Mouse (Mus musculus) thymus, postnatal 36 days (tissue): ENCODE measurements around the gene Mthfd1l.

ENCODE experiments used
- DNase-seq, 2 experiments: peaks; one replicate each; pipeline ENCODE4 v3.0.0; 2022; ENCODE audit warnings: mixed read lengths in 2 of 2

Mthfd1l gene

DNA sequence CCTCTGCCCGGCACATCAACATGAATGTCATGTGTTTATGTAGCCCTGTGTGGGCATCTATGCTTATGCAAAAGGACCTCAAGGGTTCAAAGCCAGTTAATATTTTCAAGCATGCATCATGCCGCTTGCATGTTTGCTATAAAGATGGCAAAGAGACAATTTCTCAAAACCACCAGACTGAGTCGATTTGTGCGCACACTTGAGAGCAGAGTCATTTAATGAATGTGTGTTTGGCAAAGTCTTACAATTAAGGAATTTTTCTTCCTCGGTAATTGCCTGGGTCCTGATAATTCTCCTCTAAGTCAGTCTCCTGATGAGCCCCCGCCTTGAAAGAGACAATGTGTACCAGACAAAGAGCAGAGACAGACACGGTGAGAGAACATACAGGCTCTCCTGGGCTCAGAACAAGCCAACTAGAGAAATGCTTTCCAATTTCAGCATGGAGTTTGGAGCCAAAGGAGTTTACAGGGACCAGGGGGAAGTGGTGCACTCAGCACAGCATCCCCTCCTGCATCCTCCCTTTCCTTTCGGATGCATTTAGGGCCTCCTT, 186.7 kb downstream of the Mthfd1l start:
- DNase-seq = no peak

DNA sequence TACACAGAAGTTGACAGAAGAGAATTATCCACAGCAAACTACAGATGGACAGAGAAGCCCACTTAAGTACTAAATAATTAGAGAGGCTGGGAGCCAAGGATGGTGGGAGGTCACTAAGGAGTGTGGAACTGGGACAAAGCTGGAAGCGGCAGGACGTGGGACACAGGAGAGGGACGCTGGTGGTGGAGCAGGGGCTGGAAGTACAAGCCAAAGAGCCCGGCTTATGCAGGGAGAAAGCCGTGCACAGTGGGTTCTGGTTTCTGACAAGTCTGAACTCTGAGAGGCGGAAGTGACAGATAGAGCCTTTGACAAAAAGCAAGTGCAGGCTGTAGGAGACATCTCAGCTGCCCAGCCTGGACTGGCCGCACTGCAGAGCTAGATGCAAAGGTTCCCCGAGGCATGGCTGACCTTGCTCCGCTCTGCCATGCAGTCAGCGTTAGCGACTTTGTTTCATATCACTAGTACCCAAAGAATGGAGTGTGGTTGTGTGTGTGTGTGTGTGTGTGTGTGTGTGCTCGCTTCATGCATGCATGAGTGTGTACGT, 187.4 kb downstream of the Mthfd1l start:
- no peak for DNase-seq

DNA sequence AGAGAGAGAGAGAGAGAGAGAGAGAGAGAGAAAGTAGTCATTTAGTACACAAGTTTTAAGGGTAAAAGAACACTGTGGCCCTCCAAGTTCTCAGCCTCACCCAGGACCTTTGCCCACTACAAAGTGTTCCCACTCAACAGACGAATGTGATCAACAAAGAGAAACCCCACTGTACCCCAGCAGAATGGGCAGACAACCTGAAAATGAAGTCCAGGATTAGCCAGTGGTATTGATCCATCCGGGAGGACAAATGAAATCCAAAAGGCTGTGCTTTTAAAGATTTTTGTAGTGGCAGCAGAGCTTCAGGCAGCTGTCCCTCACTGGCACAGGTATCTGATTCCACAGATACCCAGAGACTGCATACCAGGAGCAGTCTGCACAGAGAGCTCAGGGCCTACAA, 189.1 kb downstream of the Mthfd1l start:
- DNase-seq = no peak

DNA sequence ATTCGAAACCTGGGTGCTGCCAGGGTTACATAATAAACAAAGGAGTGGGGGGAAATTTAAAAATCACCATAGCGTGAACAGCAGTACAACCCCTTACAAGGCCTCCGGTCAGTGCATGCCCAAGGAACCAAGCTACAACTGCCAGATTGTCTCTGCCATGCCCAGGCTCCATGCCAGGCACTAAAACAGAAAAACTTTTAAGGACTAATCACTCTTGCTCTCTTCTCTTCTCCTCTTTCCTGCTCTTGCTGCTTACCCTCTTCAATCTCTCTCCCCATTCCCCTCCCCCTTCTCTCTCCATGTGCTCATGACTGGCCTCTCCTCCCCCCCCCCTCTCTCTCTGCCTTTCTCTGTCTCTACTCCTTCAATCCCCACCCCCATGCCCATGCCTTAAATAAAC, 190.1 kb downstream of the Mthfd1l start:
- DNase-seq = no peak

DNA sequence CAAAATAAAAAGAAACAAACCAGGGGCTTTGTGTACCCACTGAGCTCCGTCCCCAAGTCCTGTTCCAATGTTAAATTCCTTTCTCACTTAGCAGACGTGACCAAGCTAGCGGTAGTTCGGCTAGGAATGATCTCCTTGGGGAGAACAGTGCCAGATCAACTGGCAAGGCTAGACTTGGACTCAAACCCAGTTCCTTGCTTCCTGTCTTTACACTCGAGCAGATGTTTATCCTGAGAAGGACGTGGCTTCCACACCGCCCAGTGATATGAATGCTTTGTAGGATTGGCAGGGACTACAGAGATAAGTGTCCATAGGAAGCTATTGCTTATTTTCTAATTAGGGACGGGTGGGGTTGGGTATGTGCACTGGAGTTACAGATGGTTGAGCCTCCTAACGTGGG, 191.8 kb downstream of the Mthfd1l start:
- no peak for DNase-seq

DNA sequence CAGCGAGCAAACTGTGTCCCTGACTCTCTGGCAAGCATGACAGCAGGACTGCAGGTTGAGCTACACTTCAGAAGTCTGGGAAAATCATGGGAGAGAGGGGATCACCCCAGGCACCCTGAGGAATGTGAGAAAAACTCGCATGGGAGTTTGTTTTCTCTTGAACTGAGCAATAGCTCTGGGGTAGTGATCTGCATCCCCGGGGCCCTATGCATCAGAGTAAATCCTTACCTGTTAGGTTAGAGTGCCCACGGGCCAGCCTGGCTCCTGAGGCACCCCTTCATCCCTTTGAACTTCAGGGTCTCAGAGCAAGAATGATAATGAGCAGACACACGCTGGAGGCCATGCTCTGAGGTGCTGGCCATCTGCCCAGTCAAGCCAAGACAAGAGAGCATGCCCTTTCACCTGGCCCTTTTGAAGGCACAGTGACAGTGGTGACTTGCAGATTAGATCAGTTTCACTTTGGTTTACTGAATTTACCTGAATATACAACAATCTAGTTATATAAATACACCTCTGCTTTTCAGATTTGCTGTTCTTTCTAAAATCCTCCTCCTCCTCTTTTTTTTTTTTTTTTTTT, 195.4 kb downstream of the Mthfd1l start:
- DNase-seq = no peak

DNA sequence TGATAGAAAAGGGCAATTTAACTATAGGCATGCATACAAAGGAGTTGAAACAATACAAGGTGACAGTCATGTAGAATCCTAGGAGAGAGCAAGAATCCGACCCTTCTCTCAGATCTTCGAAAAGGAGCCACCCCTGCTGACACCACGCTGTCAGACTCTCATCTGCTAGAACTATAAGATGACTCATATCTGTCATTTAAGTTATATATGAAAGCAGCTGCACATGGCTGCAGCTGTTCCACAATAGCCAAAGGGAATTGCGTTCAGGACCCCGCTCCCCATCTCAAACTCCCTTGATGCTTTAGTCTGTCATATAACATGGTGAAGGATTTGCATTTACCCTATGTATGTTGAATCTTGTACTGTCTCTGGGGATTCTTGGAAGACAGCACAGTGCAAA, 201.3 kb downstream of the Mthfd1l start:
- DNase-seq = no peak

DNA sequence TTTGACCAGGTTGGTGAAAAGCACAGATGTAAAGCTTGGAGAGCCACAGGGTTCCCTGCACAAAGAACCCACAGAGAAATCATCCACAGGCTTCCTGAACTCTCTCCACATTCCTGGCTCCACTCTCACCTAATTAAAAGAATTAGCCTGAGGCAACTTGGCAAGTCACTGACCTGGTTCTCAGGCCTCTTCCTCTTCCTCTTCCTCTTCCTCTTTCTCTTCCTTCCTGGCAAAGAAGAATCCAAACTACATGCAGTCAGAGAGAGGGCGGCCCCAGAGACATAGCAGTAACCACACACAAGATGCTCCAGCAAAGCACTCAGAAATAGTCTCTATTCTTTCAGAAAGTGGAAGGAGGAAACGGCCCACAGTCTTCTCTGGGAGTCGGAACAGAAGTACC, 201.8 kb downstream of the Mthfd1l start:
- DNase-seq = no peak

DNA sequence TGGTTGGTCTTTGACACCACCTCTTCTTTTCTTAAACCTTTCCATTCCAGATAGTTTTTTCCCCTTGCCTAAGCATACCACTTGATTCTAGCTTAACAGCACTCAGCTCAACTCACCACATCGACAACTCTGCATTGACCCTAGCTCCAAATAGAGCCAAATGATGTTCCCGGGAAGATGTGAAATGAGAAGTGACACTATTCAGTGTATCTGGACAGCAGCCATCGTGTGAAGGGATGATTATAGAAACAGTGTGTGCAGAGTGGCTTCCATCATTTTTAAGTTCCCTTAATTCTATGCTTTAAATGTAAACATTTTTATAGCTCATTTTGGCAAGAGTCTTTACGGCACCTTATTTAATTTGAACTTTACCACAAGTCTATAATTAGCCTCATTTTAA, 204.4 kb downstream of the Mthfd1l start:
- no peak for DNase-seq

DNA sequence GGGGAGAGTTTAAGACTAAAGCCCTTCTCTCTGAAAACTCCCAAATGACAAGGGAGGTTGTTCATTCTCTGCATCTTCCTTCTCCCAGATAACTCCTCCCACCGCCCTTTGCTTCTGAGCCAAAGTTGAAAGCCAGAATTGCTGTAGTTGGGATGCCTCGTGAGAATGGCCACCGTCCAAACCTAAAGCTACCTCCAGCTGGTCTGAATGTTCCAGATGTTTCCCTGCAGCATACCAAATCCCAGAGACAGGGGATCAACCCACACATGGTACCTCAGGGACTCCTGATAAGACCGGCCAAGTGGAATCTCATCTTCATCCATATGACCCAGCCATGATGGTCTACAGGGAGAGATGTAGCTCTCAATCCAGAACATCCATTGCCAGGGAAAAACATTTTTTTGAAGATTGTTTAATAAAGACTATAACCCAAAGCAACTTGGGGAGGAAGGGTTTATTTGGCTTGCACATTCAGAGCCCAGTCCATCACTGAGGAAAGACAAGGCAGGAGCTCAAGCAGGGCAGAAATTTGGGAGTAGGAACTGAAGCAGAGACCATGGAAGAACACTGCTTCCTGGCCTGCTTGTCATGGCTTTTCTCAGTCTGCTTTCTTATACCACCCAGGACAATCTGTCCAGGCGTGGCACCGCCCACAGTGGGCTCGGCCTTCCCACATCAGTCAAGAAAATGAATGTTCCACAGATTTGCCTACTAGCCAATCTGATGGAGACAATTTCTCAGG, 206.3 kb downstream of the Mthfd1l start:
- DNase-seq = no peak

DNA sequence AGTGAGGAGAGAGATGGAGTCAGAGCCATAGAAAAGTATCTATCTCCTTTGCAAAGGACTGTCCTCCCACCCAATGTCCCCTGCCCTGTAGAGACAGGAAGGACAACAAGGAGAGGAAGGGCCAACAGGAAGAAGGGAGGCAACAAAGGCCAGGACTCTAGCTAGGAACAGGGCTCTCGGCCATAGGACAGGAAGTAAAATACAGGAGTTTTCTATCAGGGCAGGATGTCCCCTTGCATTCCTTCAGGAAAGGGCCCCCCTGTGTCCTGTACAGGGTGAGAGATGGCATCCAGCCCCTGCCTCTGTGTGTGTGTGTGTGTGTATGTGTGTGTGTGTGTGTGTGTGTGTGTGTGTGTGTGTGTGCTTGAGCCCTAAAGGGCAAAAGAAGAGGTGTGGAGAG, 209.0 kb downstream of the Mthfd1l start:
- no peak for DNase-seq

DNA sequence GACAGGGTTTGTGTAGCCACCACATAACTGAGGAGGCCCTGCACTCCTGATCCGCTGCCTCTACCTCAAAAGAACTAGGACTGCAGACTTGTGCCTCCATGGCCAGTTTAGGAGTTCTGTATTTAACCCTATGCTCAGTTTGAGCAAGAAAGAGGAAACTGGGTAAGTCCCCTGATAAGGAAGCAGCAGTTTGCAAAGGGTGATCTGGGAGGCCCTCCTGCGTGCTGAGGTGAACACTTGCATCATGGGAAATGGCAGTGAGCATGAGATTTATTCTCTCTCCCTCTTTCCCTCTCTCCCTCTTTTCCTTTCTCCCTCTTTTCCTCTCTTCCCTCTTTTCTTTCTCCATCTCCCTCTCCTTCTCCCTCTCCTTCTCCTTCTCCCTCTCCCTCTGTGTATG, 209.5 kb downstream of the Mthfd1l start:
- no peak for DNase-seq

DNA sequence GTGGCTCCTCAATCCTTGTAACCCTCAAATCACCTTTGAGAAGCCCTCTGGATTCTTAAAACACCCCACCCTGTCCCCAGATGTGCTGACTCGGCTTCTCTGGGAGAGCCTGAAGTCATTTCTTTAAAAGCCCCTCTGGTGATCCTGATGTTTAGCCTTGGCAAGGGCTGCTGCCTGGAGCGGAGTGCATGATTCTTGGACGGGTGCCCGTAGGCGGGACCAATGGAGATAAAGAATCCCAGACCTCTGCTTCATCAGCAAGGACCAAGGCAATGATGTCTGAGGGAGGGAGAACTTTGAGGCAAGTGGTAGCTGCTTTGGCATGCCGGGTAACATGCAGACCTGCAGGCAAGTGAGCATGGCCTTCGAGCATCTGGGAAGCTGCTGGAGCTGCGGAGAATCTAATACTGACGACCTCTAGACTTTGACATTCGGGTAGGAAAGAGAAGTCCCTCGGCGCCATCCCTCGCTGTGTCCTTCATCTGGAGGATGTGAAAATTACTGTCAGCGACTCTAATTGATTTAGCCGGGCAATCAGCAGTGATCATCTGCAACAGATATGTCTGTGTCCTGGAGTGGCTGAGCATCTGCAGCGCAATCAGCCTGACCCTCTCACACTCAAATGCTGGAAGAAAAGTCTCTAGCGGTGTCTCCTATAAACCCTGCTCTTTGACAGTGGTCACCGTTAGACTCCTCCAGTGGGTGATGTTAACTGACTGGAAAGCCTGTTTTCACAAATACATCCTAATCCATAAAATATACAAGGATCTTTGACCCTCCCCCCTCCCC, 215.9 kb downstream of the Mthfd1l start:
- DNase-seq = no peak

DNA sequence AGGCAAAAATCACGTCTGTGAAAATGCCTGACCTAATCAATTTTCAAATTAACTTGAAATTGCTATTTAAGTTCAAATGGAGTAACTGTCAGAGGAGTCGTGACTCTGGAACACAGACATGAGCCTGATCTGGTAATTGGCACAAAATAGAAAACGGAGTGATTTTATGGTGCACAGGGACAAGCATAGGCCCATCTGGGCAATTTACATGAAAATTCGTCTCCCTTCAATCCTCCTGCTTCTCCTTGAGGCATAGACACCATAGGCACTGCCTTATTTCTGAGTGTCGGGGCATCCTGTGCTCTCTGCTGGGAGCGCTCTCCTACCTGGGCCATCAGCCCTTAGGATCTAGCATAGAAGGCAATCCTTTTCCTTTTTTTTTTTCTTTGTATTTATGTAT, 216.5 kb downstream of the Mthfd1l start:
- DNase-seq = no peak

DNA sequence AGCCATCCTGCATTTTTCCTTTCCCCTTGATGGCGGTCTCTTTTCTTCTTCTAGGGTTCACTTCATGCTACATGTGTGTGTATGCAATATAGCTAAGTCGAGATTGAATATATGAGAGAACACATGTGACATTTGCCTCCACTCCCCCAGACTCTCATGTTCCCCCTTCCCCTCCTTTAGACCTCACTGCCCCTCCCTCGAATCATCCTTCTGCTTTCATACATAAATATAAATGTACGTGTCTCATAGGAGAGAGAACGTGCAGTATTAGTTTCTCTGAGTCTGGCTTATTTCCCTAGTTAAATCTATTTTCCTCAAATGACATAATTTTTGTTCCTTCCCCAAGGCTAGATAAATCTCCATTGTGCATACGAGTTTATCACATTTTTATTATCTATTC, 226.1 kb downstream of the Mthfd1l start:
- DNase-seq = no peak

DNA sequence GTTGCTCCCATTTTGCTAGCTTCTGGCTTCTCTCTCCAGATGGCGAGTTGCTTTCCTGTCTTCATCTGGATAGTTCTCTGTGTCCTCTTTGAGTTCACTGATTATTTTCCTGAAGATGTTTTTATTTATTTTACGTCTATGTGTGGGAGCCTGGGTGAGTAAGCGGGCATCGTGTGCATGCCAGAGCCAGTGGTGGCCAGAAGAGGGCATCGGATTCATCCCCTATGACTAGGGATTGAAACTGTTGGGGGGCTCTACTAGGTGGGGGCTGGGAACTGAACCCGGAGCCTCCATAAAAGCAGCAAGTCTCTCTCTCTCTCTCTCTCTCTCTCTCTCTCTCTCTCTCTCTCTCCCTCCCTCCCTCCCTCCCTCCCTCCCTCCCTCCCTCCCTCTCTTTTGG, 227.0 kb downstream of the Mthfd1l start:
- DNase-seq = no peak

DNA sequence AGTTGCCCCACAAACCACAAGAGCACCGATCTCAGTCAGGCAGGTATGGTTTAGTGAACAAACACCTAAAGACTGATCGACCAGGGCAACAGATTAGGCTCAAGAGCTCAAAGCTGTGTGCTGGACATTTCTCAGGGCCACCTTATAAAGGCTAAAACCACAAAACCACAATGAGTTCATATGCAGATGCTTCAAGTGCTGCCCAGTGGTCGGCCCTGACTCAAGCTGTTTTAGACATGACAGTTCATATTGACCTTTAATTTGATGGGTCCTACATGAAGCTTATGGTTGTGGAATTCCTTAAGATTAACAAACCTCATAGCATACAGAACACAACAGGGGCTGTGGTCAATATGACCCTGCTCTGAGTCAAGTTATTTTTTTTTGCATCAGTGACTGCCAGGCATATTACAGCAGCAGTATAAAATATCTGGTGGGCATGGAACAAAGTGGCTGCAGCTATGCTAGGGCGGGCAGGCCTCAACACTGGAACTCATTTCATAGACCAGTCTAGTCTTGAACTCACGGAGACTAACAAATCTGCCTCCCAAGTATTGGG, 227.7 kb downstream of the Mthfd1l start:
- no peak for DNase-seq

DNA sequence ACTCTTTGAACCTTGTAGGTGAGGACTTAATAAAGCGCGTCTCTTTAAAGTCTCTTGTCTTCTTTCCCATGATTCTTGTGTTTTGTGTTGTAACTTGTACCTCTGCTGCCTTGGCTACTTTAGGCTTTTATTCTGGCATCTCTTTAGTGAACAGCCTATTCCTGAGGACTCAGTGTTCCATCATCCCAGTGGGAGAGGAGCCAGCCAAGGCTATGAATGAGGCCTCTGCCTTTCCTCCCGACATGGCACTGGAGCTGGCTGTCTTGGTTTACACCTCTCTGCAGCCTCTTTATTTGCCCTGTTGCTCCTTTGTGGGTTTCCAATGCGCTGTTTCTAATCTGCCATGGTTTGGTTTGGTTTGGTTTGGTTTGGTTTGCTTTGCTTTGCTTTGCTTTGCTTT, 228.2 kb downstream of the Mthfd1l start:
- DNase-seq = no peak

DNA sequence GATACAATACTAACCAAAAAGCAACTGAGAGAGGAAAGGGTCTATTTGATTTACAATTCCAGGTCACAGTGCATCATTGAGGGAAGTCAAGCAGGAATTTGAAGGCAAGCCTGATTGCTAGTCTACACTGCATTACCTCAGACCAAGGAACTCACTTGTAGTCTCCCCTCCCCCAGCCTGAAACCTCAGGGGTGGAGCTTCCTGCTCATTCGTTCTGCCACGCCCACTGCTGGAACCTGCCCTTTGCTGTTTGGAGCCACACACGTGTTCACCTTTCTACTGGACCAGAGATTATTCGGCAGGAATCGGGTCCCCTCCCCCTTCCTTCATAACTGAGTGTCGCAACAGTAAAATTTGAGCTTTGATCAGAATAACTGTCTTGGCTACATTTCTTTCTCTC, 230.7 kb downstream of the Mthfd1l start:
- peak in 1 of 2 experiments; percentile 21 for DNase-seq

DNA sequence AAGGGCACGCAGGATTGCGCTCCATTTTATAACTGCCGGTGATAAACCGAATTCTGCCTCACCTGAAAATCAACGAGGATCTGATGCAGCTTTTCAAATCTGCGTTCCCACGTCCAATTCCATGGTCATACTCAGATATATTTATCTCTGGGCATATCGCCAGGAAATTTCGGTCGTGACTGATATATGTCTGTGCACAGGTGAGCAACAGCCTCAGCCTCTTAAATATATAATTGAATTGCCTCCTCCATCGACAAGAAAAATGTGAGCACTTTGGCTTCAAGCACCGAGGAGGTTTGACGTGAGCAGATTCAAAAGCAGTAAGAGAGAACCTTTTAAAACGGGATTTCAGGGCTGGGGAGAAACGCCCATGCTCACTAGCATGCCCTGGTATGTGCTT, 236.1 kb downstream of the Mthfd1l start:
- DNase-seq = no peak

DNA sequence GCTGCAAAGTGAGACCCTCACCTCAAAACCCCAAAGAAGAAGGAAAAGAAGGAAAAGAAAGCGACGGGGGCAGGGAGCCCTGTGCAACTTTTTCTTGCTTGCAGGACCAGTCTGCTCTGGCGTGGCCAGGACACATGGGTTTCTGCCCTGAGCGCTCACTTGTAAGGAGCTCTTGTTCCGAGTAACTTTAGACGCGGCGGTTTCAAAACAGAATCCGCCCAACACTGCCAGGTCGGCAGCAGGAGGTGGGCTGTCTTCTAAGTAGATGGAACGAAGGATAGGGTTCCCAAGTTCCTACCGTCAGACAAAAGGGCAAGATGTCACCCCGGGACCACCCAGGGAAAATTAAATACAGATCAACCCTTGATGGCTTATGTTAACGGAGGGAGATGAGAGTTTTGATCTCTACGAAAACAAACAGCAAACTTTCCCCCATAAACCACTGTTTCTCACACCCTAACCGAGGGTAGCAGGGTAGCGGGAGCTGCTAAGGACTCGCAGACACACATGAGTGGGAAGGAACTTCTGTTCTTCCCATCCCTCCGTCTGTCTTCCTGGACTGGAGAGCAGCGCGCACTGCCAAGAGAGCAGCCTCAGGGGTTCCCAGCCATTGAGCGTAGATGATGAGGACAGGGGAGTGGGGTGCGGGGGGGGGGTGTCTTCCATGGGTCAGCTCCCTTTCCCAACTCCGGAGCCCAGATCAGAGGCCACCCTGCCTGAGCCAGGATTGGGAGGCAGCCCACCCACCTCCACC, 237.6 kb downstream of the Mthfd1l start:
- no peak for DNase-seq

DNA sequence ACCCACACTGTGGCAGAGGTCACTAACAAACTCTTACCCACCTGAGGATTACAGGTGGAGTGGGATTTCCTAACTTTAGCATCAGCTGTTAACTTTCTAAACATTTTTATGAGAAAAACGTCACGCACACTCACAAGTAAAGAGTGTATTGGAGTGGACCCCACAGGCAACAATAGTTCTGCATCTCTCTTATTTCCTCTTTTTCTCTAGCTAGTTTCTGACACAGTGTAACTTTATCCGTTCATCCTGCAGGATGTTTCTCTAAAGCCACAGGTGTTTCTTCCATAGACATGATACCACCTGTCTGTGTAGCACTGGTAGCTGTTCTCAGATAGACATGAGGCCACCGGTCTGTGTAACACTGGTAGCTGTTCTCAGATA, 238.1 kb downstream of the Mthfd1l start:
- no peak for DNase-seq
